Mouse (Mus musculus): Measurements from ENCODE around the gene B4galnt1.

GRCm38 (mm10) chr10:127214422-127214803 is 49.4 kb downstream of the B4galnt1 start:
- no peak for TF ChIP-seq CHD2 (IDR thresholded peaks at IDR 0.05; ENCODE audit: low read length)
- no peak for TF ChIP-seq EP300 (IDR thresholded peaks at IDR 0.05; ENCODE audit: low read length)
- TF ChIP-seq POLR2A (IDR thresholded peaks at IDR 0.05; ENCODE audit: low read depth, low read length), result no peak
- no peak for TF ChIP-seq USF1 (IDR thresholded peaks at IDR 0.05; ENCODE audit: low read depth, low read length)
- no peak for TF ChIP-seq CTCF (conservative IDR thresholded peaks at IDR 0.05 in 1 of 2, IDR thresholded peaks at IDR 0.05 in 1 of 2; ENCODE audit: low read depth in 2 of 2, low read length in 2 of 2)
- no peak for TF ChIP-seq MEF2A (IDR thresholded peaks at IDR 0.05; ENCODE audit: borderline replicate concordance, low read depth, low read length)
- TF ChIP-seq UBTF (IDR thresholded peaks at IDR 0.05; ENCODE audit: low read depth, low read length), result no peak
- no peak for TF ChIP-seq HCFC1 (IDR thresholded peaks at IDR 0.05; ENCODE audit: low read depth, low read length)
- TF ChIP-seq ZMIZ1 (IDR thresholded peaks at IDR 0.05; ENCODE audit: low read depth, low read length), result no peak
- TF ChIP-seq TBP (conservative IDR thresholded peaks at IDR 0.05; ENCODE audit: low read depth, low read length), result no peak
- TF ChIP-seq SIN3A (IDR thresholded peaks at IDR 0.05; ENCODE audit: low read length), result no peak
- TF ChIP-seq MAZ (IDR thresholded peaks at IDR 0.05; ENCODE audit: low read depth, low read length), result no peak

All from CH12.LX (cell line).